Mouse (Mus musculus) ES-E14 (cell line): Measurements from ENCODE around the gene Dtx4. TPM values are rescaled to one million over a fixed set of nuclear protein-coding genes. Genes with fewer than 3 reads are reported as not detected.

Source experiments
- DNase-seq: peaks from one replicate; pipeline ENCODE4 v3.0.0-alpha.2; 2013; ENCODE audit warnings: low read depth, low spot score
- H3K27ac ChIP-seq: 2 replicates; pipeline ENCODE4 v1.5.1; 2012; ENCODE audit warnings: low read depth, mild to moderate bottlenecking, low read length, moderate library complexity, mixed read lengths; ENCODE audit not compliant: poor library complexity, insufficient read depth, severe bottlenecking
- H3K36me3 ChIP-seq: 2 replicates; pipeline ENCODE4 v1.6.1; 2012; ENCODE audit warnings: mild to moderate bottlenecking, low read length, moderate library complexity, mixed read lengths; ENCODE audit not compliant: control insufficient read depth, poor library complexity, insufficient read depth, severe bottlenecking
- H3K4me1 ChIP-seq, 2 experiments: fragments of 150-350 bp in 1 of 2; sonication (generic) in 1 of 2; 2 replicates each; pipeline ENCODE4 v1.6.1; 2012; ENCODE audit warnings: low read length in 2 of 2, mild to moderate bottlenecking in 1 of 2, mixed read lengths in 1 of 2; ENCODE audit not compliant: control insufficient read depth in 2 of 2, insufficient read depth in 2 of 2, poor library complexity in 1 of 2
- H3K4me3 ChIP-seq, 2 experiments: fragments of 150-350 bp in 1 of 2; sonication (generic) in 1 of 2; 2 replicates each; pipeline ENCODE4 v1.5.1; 2012; ENCODE audit warnings: low read length in 2 of 2, low read depth in 1 of 2, mild to moderate bottlenecking in 1 of 2, mixed read lengths in 1 of 2; ENCODE audit not compliant: insufficient read depth in 1 of 2, poor library complexity in 1 of 2, severe bottlenecking in 1 of 2
- H3K9ac ChIP-seq: 2 replicates; pipeline ENCODE4 v1.6.1; 2012; ENCODE audit warnings: low read depth, mild to moderate bottlenecking, low read length, mixed read lengths; ENCODE audit not compliant: poor library complexity, insufficient read depth, severe bottlenecking
- H3K9me3 ChIP-seq: fragments of 150-350 bp; sonication (generic); 2 replicates; pipeline ENCODE4 v1.6.1; 2012; ENCODE audit warnings: low read depth, mild to moderate bottlenecking, low read length; ENCODE audit not compliant: control insufficient read depth, insufficient read depth
- CHD2 ChIP-seq: IDR thresholded peaks from 2 replicates; pipeline ENCODE4 v1.6.1; 2014; ENCODE audit warnings: mild to moderate bottlenecking, low read depth, low read length, inconsistent platforms
- HCFC1 ChIP-seq: IDR thresholded peaks from 2 replicates; pipeline ENCODE4 v1.6.1; 2012; ENCODE audit warnings: low read length, inconsistent platforms, borderline replicate concordance; ENCODE audit not compliant: insufficient read depth
- MAFK ChIP-seq: IDR thresholded peaks from 2 replicates; pipeline ENCODE4 v1.6.1; 2014; ENCODE audit warnings: mild to moderate bottlenecking, low read depth, low read length, inconsistent platforms; ENCODE audit not compliant: insufficient read depth
- ZC3H11A ChIP-seq: IDR thresholded peaks from 2 replicates; pipeline ENCODE4 v1.6.1; 2012; ENCODE audit warnings: low read depth, mild to moderate bottlenecking, inconsistent platforms, low read length, borderline replicate concordance
- ZNF384 ChIP-seq: IDR thresholded peaks from 2 replicates; pipeline ENCODE4 v1.6.1; 2012; ENCODE audit warnings: low read depth, low read length, inconsistent platforms
- in situ Hi-C, 2 experiments: fragments of 600-800 bp; cut with MboI; formaldehyde crosslinking; loops; one replicate each; pipeline ENCODE4 v1.15.1; 2025; ENCODE audit warnings: low sequenced_read_pairs in 2 of 2, inconsistent platforms in 1 of 2; ENCODE audit not compliant: unreplicated experiment in 2 of 2
- total RNA-seq: library from RNA; depleted of rRNA; stranded (reverse); fragments of 300-350 nt; gene quantifications from 2 replicates; pipeline ENCODE4 v1.2.3, GENCODE M21; 2012

The Dtx4 gene
- total RNA-seq, 1 experiment = 1.4 TPM

DNA sequence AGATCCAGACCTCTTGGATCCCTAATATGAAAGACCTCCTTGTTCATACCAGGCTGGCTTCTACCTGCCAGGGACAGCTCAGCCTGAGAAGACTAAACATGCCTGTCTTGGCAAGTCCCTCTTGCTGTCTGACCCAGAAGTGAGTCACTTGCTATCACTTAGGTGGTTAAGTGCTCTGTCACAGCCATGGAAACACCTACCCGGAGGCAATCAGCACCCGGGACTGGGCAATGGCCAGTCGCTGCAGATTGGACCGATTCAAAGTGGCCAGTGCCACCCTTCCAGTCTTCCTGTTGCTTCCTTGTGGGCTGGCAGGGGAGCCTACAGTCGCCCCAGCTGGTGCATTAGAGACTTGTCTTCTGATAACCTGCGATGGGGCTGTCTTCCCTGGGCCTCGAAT, 9.6 kb downstream of the Dtx4 start:
- Histone ChIP-seq H3K4me1 (peaks cover 0 to 35% of the 10 kb centered on the region in 2 experiments; a peak in 2 of 4 replicates), H3K4me3 (no peak overlapping the region), H3K36me3 (peaks cover 8% of the 10 kb centered on the region; the same call in 1 of the 2 replicates), H3K27ac (no peak overlapping the region), H3K9ac (no peak overlapping the region), H3K9me3 (no peaks in the 10 kb centered on the region)
- TF ChIP-seq CHD2 (no peak), HCFC1 (no peak), MAFK (no peak), ZNF384 (no peak), ZC3H11A (no peak)
- DNase-seq = no peak
- in situ Hi-C loops = no loop called here

DNA sequence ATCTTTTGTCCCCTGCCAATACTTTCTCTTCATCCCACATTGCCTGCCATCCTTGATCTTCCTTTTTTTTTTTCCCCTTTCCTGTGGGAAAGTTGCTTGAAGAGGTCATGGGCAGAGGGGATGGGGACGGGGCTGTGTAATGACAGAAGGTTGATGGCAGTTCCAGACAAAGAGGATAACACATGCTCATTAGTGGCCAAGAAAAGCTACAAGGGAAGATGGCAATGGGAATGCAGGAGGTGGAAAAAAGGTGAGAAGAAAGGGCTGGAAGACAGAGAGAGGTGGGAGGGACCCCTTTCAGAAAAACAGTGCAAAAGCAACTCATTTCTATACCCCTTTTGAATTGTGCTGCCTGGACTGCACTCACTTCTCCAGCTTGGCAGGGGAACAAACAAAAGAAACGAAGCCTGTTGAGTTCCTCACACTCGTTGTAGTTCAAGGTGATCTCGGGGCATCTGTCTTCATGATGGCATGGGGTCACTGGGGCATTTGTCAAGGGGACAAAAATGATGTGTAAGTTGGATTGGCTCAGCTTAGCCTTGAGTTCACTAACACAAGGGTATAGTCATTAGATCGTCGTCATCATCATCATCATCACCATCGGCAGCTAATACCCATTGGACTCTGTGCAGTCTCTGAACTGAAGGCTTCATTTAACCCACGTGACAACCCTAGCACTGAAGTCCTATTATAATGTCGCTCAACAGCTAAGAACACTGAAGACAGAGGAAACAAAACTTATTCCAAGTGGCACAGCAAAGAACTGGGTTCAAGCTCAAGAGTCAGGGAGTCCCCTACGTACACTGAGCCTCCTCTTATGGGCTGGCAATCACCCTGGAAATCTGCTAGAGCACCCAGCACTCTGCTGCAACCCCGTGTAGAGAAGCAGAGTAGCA, 11.3 kb downstream of the Dtx4 start:
- no peaks in the 10 kb centered on the region for H3K9me3 ChIP-seq
- in situ Hi-C loops = no loop called here
- no peak overlapping the region for H3K4me3 ChIP-seq
- H3K9ac ChIP-seq = no peak overlapping the region
- no peak overlapping the region for H3K27ac ChIP-seq
- H3K4me1 ChIP-seq = peaks cover 0 to 34% of the 10 kb centered on the region in 2 experiments; a peak in 2 of 4 replicates
- TF ChIP-seq ZC3H11A (no peak), CHD2 (no peak), ZNF384 (no peak), MAFK (no peak), HCFC1 (no peak)
- no peak for DNase-seq
- H3K36me3 ChIP-seq = peaks cover 8% of the 10 kb centered on the region; the same call in 1 of the 2 replicates

DNA sequence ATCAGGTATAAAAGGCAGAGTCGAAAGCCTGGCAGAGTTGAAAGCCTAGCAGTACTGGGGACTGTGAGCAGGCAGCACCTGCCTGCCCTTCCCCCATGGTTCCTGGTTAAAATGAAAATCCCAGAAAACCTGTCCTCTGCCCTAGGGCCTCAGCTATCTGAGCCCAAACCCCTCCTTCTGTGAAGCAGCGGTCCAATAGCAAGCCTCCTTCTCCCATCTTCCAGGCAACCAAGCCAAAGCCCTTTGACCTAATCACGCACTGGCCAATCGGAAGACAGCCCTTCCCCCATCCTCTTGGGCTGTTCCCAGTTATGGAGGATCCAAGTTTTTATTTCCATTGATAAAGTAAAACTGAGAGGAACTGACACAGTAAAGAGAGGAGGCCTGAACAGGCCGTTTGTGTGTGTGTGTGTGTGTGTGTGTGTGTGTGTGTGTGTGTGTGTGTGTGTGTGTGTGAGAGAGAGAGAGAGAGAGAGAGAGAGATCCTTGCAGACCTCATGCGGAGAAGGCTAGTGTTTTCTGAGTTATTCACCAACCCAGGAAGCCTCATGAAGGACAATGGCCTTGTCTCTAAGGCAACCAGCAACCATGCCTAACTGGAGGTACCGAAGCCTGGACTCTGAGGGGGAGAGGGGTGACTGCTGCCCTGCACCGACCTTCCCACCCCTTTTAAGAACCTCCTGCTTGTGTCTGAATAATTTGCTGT, 12.1 kb downstream of the Dtx4 start:
- Histone ChIP-seq H3K27ac (peak overlapping the region; percentile 97), H3K4me3 (peak overlapping the region in 1 of 2 experiments; percentile 38; a peak in 3 of 4 replicates), H3K9me3 (no peaks in the 10 kb centered on the region), H3K36me3 (peaks cover 8% of the 10 kb centered on the region; the same call in 1 of the 2 replicates), H3K9ac (peak overlapping the region; percentile 40; the same call in 1 of the 2 replicates), H3K4me1 (peaks cover 0 to 32% of the 10 kb centered on the region in 2 experiments; a peak in 2 of 4 replicates)
- in situ Hi-C loops = no loop called here
- TF ChIP-seq HCFC1 (no peak), ZNF384 (no peak), CHD2 (no peak; the same call in 1 of the 2 replicates), MAFK (no peak)
- peak; percentile 58 for DNase-seq

DNA sequence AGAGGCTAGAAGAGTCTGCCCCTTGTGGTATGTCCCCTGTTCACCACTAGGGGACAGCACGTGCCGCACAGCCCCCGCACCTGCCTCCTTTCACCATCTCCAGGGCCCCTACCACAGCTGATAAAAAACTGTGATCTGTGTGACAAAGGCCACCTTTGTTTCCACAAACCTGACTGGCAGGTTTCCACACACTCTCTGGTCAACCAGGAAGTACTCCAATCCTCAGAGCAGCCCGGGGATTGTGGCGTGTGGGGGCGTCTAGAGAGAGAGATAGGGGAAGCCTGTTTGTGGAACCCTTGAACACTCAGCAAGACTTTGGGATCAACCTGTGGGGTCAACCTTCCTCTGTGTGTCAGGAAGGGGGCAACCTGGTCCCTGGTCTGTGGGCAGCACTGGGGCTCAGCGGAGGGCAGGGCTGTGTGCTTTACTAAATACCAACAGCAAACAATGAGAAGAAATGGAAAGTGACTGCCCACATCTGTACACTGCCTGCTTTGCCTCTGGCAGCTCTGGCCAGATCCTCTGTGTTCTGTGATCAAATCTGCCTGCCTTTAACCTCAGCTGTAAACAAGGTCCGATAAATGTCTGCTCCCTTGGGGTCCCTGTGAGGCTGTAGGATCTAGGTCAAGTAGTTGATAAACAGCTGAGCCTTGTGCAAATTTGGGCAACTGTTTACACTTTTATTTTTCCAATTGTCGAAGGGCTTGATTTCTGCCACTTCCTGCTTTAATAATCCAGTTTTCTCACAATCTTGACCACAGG, 12.9 kb downstream of the Dtx4 start:
- H3K4me3 ChIP-seq = peak overlapping the region; percentile 20 to 38; a peak in 3 of 4 replicates
- H3K36me3 ChIP-seq = peaks cover 8% of the 10 kb centered on the region; the same call in 1 of the 2 replicates
- H3K9ac ChIP-seq = peak overlapping the region; percentile 40
- peak overlapping the region; percentile 97 for H3K27ac ChIP-seq
- DNase-seq = no peak
- TF ChIP-seq CHD2 (no peak), ZC3H11A (0 out of 2 replicates have a peak, but pooled peaks have one; percentile 15), ZNF384 (no peak), MAFK (no peak), HCFC1 (no peak)
- no peaks in the 10 kb centered on the region for H3K9me3 ChIP-seq
- in situ Hi-C loops = no loop called here
- H3K4me1 ChIP-seq = peaks cover 0 to 27% of the 10 kb centered on the region in 2 experiments; a peak in 2 of 4 replicates
